Mouse (Mus musculus) E14TG2a.4 (cell line): ENCODE data around the gene 5430419D17Rik.

Experiments used
- CTCF ChIP-seq: conservative IDR thresholded peaks from 2 replicates; pipeline ENCODE4 v1.5.1; 2014; ENCODE audit warnings: low read length
- NANOG ChIP-seq: IDR thresholded peaks from 2 replicates; pipeline ENCODE4 v1.6.1; 2014; ENCODE audit warnings: borderline replicate concordance, low read length, mixed read lengths

DNA sequence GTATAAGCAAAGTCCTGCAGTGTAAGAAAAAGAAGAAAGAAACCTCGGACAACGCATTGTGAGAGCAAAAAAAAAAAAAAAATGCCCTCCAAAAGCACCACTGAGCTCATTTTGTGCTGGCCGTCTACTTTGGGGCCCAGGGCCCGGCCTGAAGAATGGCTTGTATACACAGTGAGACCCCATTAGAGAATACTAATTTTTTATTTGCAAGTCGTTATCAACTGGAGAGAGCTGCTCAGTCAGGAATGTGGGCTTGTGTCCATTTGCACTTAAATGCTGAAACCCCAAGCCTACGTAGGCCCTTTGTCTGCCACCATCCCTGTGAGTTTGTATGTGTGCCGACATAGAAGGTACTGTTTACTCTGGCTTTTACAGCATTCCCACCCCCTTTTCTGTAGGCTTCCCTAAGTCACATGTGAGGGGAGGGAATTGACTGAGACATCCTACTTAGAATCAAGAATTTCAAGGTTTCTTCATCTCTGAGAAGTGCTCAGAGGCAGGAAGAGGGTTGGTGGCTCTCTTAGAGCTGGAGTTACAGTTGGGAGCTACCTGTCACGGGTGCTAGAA lies 163.4 kb downstream of the 5430419D17Rik start:
- no peak for TF ChIP-seq CTCF
- TF ChIP-seq NANOG, result no peak
